Mouse (Mus musculus): ENCODE data around the gene Hoxd12. TPM values are rescaled to one million over a fixed set of nuclear protein-coding genes. Genes with fewer than 3 reads are reported as not detected.
A peak's percentile ranks its signal among the peaks of the same experiment; 100 is the strongest.

The Hoxd12 gene
- polyA plus RNA-seq, 1 experiment from 2014 or later: not detected

GRCm38 (mm10) chr2:74713239-74714150 lies 38.7 kb downstream of the Hoxd12 start:
- Histone ChIP-seq H3K9me3 (no peaks in the 10 kb centered on the region), H3K27me3 (peaks cover 100% of the 10 kb centered on the region), H3K27ac (no peak overlapping the region), H3K4me2 (no peak overlapping the region), H3K9ac (no peak overlapping the region), H3K4me1 (peaks cover 8% of the 10 kb centered on the region), H3K4me3 (replicated peaks) (no peak overlapping the region), H3K36me3 (replicated peaks) (no peaks in the 10 kb centered on the region)
- no peak for ATAC-seq (ENCODE audit: low FRiP score)
- WGBS: 2% methylated on average over 19 of the region's 19 CpGs

DNA sequence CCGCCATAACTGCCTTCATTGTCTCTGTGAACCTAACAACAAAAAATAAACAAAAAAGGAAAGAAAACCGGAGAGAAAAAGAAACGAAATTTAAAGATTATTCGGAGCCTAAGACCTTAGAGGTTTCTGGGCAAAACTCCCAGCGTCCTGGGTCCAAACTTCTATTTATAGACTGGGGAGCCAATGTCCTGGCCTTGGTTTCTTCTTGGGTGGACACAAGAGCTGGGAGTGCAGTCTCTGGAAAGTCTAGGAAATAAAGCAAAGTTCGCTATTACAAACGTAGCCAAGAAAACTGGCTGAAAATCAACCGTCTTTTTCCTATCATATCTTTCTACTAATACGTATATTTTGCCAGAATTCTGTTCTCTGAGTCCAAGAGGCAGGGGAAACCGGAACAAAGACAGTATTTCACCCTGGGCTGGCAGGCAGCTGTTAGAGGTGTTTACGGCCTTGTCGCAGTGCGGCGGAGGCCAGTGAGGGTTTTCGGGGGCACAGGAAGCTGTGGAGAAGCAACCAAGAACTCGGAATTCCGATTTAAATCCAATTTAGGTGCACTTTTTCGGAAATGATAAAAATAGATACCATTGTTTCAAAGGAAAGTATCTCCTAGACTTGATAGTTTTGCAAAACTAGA lies 39.5 kb downstream of the Hoxd12 start:
- Histone ChIP-seq H3K4me2 (no peak overlapping the region), H3K9ac (no peak overlapping the region), H3K9me3 (no peaks in the 10 kb centered on the region), H3K27me3 (peaks cover 100% of the 10 kb centered on the region), H3K4me3 (replicated peaks) (no peak overlapping the region), H3K36me3 (replicated peaks) (no peaks in the 10 kb centered on the region), H3K27ac (no peak overlapping the region), H3K4me1 (peaks cover 8% of the 10 kb centered on the region)
- 3% methylated on average over 18 of the region's 18 CpGs for WGBS
- no peak for ATAC-seq (ENCODE audit: low FRiP score)

DNA sequence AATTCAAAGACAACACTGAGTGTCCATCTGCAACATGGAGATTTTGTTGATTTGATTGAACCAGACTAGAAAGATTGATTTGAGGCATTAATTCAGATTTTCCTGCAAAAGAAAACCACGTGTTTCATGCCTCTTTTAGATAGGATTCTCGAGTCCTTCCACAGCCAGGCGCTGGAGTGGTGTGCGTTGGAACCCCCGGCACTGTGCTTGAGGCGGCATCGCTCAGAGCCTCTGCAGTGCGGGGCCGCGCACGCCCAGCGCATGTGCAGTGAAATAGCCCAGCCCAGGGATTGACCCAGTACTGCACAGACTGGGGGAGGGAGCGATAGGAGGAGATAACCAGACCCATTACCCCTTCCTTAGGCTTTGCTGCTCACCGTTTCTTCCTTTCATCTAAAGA lies 40.1 kb downstream of the Hoxd12 start:
- H3K27me3 ChIP-seq: peaks cover 100% of the 10 kb centered on the region
- H3K4me2 ChIP-seq: no peak overlapping the region
- no peaks in the 10 kb centered on the region for H3K9me3 ChIP-seq
- WGBS: 1% methylated on average over 14 of the region's 14 CpGs
- peaks cover 8% of the 10 kb centered on the region for H3K4me1 ChIP-seq
- H3K9ac ChIP-seq: no peak overlapping the region
- H3K36me3 ChIP-seq (replicated peaks): no peaks in the 10 kb centered on the region
- H3K27ac ChIP-seq: no peak overlapping the region
- no peak for ATAC-seq (ENCODE audit: low FRiP score)
- H3K4me3 ChIP-seq (replicated peaks): no peak overlapping the region

- Histone ChIP-seq H3K4me2 (peak overlapping the region; percentile 50), H3K4me3 (replicated peaks) (peak overlapping the region; percentile 21), H3K4me1 (peaks cover 8% of the 10 kb centered on the region), H3K36me3 (replicated peaks) (no peaks in the 10 kb centered on the region), H3K9me3 (no peaks in the 10 kb centered on the region), H3K9ac (no peak overlapping the region), H3K27me3 (peaks cover 100% of the 10 kb centered on the region), H3K27ac (no peak overlapping the region)
- WGBS: 3% methylated on average over 26 of the region's 26 CpGs
- ATAC-seq (ENCODE audit: low FRiP score): peak; percentile 81
Measured at GRCm38 (mm10) chr2:74715504-74716241, 40.9 kb downstream of the Hoxd12 start.

DNA sequence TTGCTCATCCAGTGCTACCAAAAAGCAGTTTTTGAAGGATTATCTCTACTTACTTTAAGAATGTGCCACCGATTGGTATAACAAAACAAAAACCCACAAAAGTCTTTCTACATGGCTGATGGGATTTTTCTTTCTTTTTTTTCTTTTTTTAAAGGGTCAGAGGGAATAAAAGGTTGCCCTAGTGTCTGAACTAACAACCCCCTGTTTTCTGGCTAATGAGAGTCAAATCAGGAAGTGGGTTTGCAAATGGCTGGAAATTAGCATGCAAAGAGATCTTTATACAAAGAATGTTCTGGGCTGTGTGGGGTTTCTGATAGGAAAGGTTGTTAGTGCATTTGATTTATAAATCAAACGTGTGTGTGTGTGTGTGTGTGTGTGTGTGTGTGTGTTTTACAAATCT lies 45.6 kb downstream of the Hoxd12 start:
- H3K27me3 ChIP-seq: peaks cover 100% of the 10 kb centered on the region
- no peak overlapping the region for H3K4me3 ChIP-seq (replicated peaks)
- no peak overlapping the region for H3K27ac ChIP-seq
- no peaks in the 10 kb centered on the region for H3K36me3 ChIP-seq (replicated peaks)
- H3K4me1 ChIP-seq: no peaks in the 10 kb centered on the region
- ATAC-seq (ENCODE audit: low FRiP score): no peak
- WGBS: 5% methylated on average over 2 of the region's 2 CpGs
- H3K9me3 ChIP-seq: no peaks in the 10 kb centered on the region
- H3K4me2 ChIP-seq: no peak overlapping the region
- H3K9ac ChIP-seq: no peak overlapping the region

GRCm38 (mm10) chr2:74720955-74721491 lies 46.2 kb downstream of the Hoxd12 start:
- no peak overlapping the region for H3K27ac ChIP-seq
- peaks cover 100% of the 10 kb centered on the region for H3K27me3 ChIP-seq
- no peaks in the 10 kb centered on the region for H3K4me1 ChIP-seq
- H3K36me3 ChIP-seq (replicated peaks): no peaks in the 10 kb centered on the region
- H3K9ac ChIP-seq: no peak overlapping the region
- no peak for ATAC-seq (ENCODE audit: low FRiP score)
- WGBS: 2% methylated on average over 5 of the region's 5 CpGs
- H3K4me3 ChIP-seq (replicated peaks): no peak overlapping the region
- H3K9me3 ChIP-seq: no peaks in the 10 kb centered on the region
- no peak overlapping the region for H3K4me2 ChIP-seq

DNA sequence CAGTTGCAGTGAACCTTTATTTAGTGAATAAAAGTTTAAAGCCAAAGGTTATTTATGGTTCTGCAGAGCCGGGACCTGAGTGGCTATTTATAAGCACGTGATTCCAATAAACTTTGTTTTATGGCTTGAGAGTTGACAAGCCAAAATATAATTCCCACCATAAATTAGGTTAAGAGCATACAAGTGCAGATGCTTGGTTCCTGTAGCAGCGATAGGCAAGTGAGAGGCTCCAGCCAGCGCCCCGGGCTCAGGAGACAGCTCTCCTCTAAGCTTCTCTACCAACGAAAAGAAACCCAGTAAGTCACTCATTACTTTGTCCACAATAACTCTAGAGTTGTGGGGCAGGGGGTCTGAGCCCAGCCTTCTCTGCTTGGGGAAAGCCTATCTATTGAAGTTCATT lies 47.1 kb downstream of the Hoxd12 start:
- WGBS: 5% methylated on average over 6 of the region's 6 CpGs
- no peaks in the 10 kb centered on the region for H3K4me1 ChIP-seq
- no peak overlapping the region for H3K4me3 ChIP-seq (replicated peaks)
- no peaks in the 10 kb centered on the region for H3K36me3 ChIP-seq (replicated peaks)
- H3K9me3 ChIP-seq: no peaks in the 10 kb centered on the region
- H3K9ac ChIP-seq: no peak overlapping the region
- ATAC-seq (ENCODE audit: low FRiP score): no peak
- H3K27me3 ChIP-seq: peaks cover 100% of the 10 kb centered on the region
- H3K4me2 ChIP-seq: no peak overlapping the region
- H3K27ac ChIP-seq: no peak overlapping the region

DNA sequence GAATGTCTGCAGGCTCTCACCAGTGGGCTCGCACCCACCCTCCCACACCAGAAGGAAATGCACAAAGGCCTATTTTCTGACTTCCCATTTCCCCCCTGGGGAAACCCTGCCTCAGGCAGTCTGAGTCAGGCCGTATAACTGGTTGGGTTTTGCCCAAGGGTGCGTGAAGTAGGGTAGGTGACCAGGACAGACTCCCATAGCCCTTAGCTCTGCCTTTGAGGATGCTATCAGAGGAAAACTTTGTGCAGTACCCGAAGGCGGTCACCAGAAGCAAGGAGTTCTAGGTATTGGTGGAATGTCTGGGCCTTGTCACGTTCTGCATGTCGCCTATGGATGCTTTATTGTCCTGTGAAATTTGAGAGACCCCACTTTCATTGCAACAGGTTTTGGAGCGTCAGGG lies 48.1 kb downstream of the Hoxd12 start:
- Histone ChIP-seq H3K9me3 (no peaks in the 10 kb centered on the region), H3K4me3 (replicated peaks) (no peak overlapping the region), H3K4me2 (no peak overlapping the region), H3K27ac (no peak overlapping the region), H3K27me3 (peaks cover 100% of the 10 kb centered on the region), H3K9ac (no peak overlapping the region), H3K36me3 (replicated peaks) (no peaks in the 10 kb centered on the region), H3K4me1 (peaks cover 7% of the 10 kb centered on the region)
- WGBS: under 1% methylated on average over 8 of the region's 8 CpGs
- ATAC-seq (ENCODE audit: low FRiP score): no peak

- H3K36me3 ChIP-seq (replicated peaks): no peaks in the 10 kb centered on the region
- no peak for ATAC-seq (ENCODE audit: low FRiP score)
- peaks cover 100% of the 10 kb centered on the region for H3K27me3 ChIP-seq
- peaks cover 7% of the 10 kb centered on the region for H3K4me1 ChIP-seq
- no peak overlapping the region for H3K4me2 ChIP-seq
- WGBS: 5% methylated on average over 7 of the region's 7 CpGs
- H3K4me3 ChIP-seq (replicated peaks): no peak overlapping the region
- H3K27ac ChIP-seq: no peak overlapping the region
- H3K9ac ChIP-seq: no peak overlapping the region
- no peaks in the 10 kb centered on the region for H3K9me3 ChIP-seq
Measured at GRCm38 (mm10) chr2:74724244-74725015, 49.6 kb downstream of the Hoxd12 start.

- Histone ChIP-seq H3K27ac (no peak overlapping the region), H3K4me3 (replicated peaks) (no peak overlapping the region)
Measured at GRCm38 (mm10) chr2:74725171-74725570, 50.4 kb downstream of the Hoxd12 start.

DNA sequence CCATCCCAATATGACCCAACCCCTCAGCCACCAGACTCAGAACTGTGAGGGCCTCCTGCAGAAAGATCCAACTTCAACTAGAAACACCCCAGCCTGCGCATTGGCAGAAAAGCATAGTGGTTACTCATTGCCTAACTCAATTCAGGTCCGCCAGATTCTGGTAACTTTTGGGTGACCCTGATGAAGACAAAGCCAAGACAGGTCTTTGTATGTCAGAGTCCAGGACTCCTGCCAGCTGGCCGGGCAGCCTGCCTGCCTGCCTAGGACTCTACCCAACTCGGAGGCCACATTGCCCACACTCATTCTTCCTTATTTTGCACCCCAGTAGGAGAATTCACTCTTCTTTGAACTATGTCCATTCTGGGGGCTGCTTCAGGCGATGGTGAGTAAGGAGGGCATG lies 51.7 kb downstream of the Hoxd12 start, which contains the start of gene Gm28230:
Gene Gm28230, plus strand, starts transcription at position 178 of the 400 bp plus-strand sequence.
- Histone ChIP-seq H3K36me3 (replicated peaks) (no peaks in the 10 kb centered on the region), H3K9ac (no peak within 1 kb of the TSS), H3K9me3 (no peaks in the 10 kb centered on the region), H3K27ac (no peak within 1 kb of the TSS), H3K27me3 (peaks cover 98% of the 10 kb centered on the region), H3K4me2 (peak within 1 kb of the TSS; percentile 8; the same call in 1 of the 2 replicates), H3K4me3 (replicated peaks) (peak within 1 kb of the TSS; percentile 20; the same call in 1 of the 2 replicates), H3K4me1 (peaks cover 7% of the 10 kb centered on the region)
- WGBS: 2% methylated on average over 5 of the region's 5 CpGs
- ATAC-seq (ENCODE audit: low FRiP score): no peak

More at GRCm38 (mm10) chr2:74725171-74725570, 50.4 kb downstream of the Hoxd12 start:
- no peak for ATAC-seq (ENCODE audit: low FRiP score)
- Histone ChIP-seq H3K27me3 (peaks cover 98% of the 10 kb centered on the region), H3K9ac (no peak overlapping the region), H3K4me1 (peaks cover 7% of the 10 kb centered on the region), H3K9me3 (no peaks in the 10 kb centered on the region), H3K36me3 (replicated peaks) (no peaks in the 10 kb centered on the region), H3K4me2 (no peak overlapping the region)
- 2% methylated on average over 17 of the region's 17 CpGs for WGBS
